Mouse (Mus musculus) kidney, embryonic 16.5 days (tissue): ENCODE data around the gene Ppp1r1b. TPM values are rescaled to one million over a fixed set of nuclear protein-coding genes. Genes with fewer than 3 reads are reported as not detected.

Experiments used
- ATAC-seq: fragments of 200-750 bp; cut with Nextera tagmentation; 2 replicates; pipeline ENCODE4 v1.8.0; 2017; ENCODE audit warnings: moderate TSS enrichment; ENCODE audit not compliant: low FRiP score, low TSS enrichment
- H3K27ac ChIP-seq: fragments of 300-500 bp; sonication (generic); 2 replicates; pipeline ENCODE4 v1.5.1; 2014; ENCODE audit warnings: low read length
- H3K27me3 ChIP-seq: fragments of 300-500 bp; sonication (generic); 2 replicates; pipeline ENCODE4 v1.6.1; 2014; ENCODE audit warnings: low read length, control low read depth, mixed read lengths; ENCODE audit not compliant: insufficient read depth
- H3K36me3 ChIP-seq: fragments of 300-500 bp; sonication (generic); 2 replicates; pipeline ENCODE4 v1.6.1; 2014; ENCODE audit warnings: low read length, control low read depth, mixed read lengths; ENCODE audit not compliant: insufficient read depth
- H3K4me1 ChIP-seq: fragments of 300-500 bp; sonication (generic); 2 replicates; pipeline ENCODE4 v1.6.1; 2014; ENCODE audit warnings: low read length, control low read depth, mixed read lengths; ENCODE audit not compliant: insufficient read depth
- H3K4me2 ChIP-seq: fragments of 300-500 bp; sonication (generic); replicated peaks from 2 replicates; pipeline ENCODE4 v1.6.1; 2014; ENCODE audit warnings: low read depth, low read length
- H3K4me3 ChIP-seq: fragments of 300-500 bp; sonication (generic); 2 replicates; pipeline ENCODE4 v1.5.1; 2014; ENCODE audit warnings: mild to moderate bottlenecking, low read length
- H3K9ac ChIP-seq: fragments of 300-500 bp; sonication (generic); replicated peaks from 2 replicates; pipeline ENCODE4 v1.6.1; 2014; ENCODE audit warnings: low read length
- H3K9me3 ChIP-seq: fragments of 300-500 bp; sonication (generic); 2 replicates; pipeline ENCODE4 v1.6.1; 2016; ENCODE audit warnings: low read length, control low read depth
- WGBS: fragments of 180-500 bp; shearing (Covaris S2); extraction: QIAGEN DNeasy Blood & Tissue Kit; methylation state at CpG from one replicate; pipeline ENCODE4 v1.1.7; 2014; 5-methylcytosine and 5-hydroxymethylcytosine counted together
- polyA plus RNA-seq: library from polyadenylated mRNA; unstranded; fragments of >200 nt; fragmentation: Nextera tagmentation; extraction: Ambion mirVana; gene quantifications from 2 replicates; pipeline ENCODE4 v1.2.1, GENCODE M21; 2015

Ppp1r1b gene
- polyA plus RNA-seq, 1 experiment from 2014 or later, result 5.8 TPM

- Histone ChIP-seq H3K9me3 (no peaks in the 10 kb centered on the region), H3K36me3 (no peaks in the 10 kb centered on the region), H3K9ac (peak overlapping the region; percentile 79), H3K4me3 (peak overlapping the region; percentile 80), H3K27ac (peak overlapping the region; percentile 91), H3K4me1 (peaks cover 59% of the 10 kb centered on the region), H3K4me2 (peak overlapping the region; percentile 78), H3K27me3 (0 out of 2 replicates have a peak, but pooled peaks cover 3% of the 10 kb centered on the region)
- peak; percentile 37 for ATAC-seq
- 4% methylated on average over 13 of the region's 13 CpGs for WGBS
Measured at GRCm38 (mm10) chr11:98357396-98358160, 9.4 kb downstream of the Ppp1r1b start.

- H3K27me3 ChIP-seq, result no peaks in the 10 kb centered on the region
- no peaks in the 10 kb centered on the region for H3K9me3 ChIP-seq
- peak within 1 kb of the TSS; percentile 80 for H3K4me3 ChIP-seq
- peak within 1 kb of the TSS; percentile 91 for H3K27ac ChIP-seq
- H3K4me2 ChIP-seq, result peak within 1 kb of the TSS; percentile 78
- peaks cover 59% of the 10 kb centered on the region for H3K4me1 ChIP-seq
- ATAC-seq, result peak; percentile 87
- peak within 1 kb of the TSS; percentile 79 for H3K9ac ChIP-seq
- H3K36me3 ChIP-seq, result no peaks in the 10 kb centered on the region
- WGBS, result under 1% methylated on average over 60 of the region's 60 CpGs
Measured at GRCm38 (mm10) chr11:98358161-98359083, 10.2 kb downstream of the Ppp1r1b start, which contains the start of gene Stard3. TSS of gene Stard3 (plus strand) at chr11:98358368.

GRCm38 (mm10) chr11:98360866-98361521 is 12.8 kb downstream of the Ppp1r1b start:
- 41% methylated on average over 9 of the region's 9 CpGs for WGBS
- no peaks in the 10 kb centered on the region for H3K36me3 ChIP-seq
- H3K4me2 ChIP-seq, result peak overlapping the region; percentile 20; the same call in 1 of the 2 replicates
- H3K9ac ChIP-seq, result peak overlapping the region; percentile 31
- H3K27me3 ChIP-seq, result no peaks in the 10 kb centered on the region
- no peak for ATAC-seq
- H3K4me1 ChIP-seq, result peaks cover 49% of the 10 kb centered on the region
- H3K27ac ChIP-seq, result peak overlapping the region; percentile 62
- no peaks in the 10 kb centered on the region for H3K9me3 ChIP-seq
- H3K4me3 ChIP-seq, result no peak overlapping the region

GRCm38 (mm10) chr11:98363817-98364216 is 15.6 kb downstream of the Ppp1r1b start:
- ATAC-seq, result no peak
- WGBS, result 80% methylated on average over 5 of the region's 5 CpGs
- peaks cover 33% of the 10 kb centered on the region for H3K4me1 ChIP-seq
- H3K9me3 ChIP-seq, result no peaks in the 10 kb centered on the region
- no peaks in the 10 kb centered on the region for H3K27me3 ChIP-seq
- H3K9ac ChIP-seq, result no peak overlapping the region
- H3K4me3 ChIP-seq, result no peak overlapping the region
- H3K27ac ChIP-seq, result no peak overlapping the region
- H3K36me3 ChIP-seq, result no peaks in the 10 kb centered on the region
- no peak overlapping the region for H3K4me2 ChIP-seq

GRCm38 (mm10) chr11:98364410-98364809 is 16.2 kb downstream of the Ppp1r1b start:
- WGBS, result 96% methylated on average over 5 of the region's 5 CpGs
- no peak for ATAC-seq
- H3K9ac ChIP-seq, result no peak overlapping the region

GRCm38 (mm10) chr11:98366290-98366689 is 18.1 kb downstream of the Ppp1r1b start:
- no peak overlapping the region for H3K27ac ChIP-seq
- 72% methylated on average over 10 of the region's 10 CpGs for WGBS
- ATAC-seq, result no peak
- H3K9ac ChIP-seq, result no peak overlapping the region
- no peaks in the 10 kb centered on the region for H3K36me3 ChIP-seq
- H3K9me3 ChIP-seq, result no peaks in the 10 kb centered on the region
- peaks cover 12% of the 10 kb centered on the region for H3K4me1 ChIP-seq
- no peak overlapping the region for H3K4me2 ChIP-seq
- H3K27me3 ChIP-seq, result no peaks in the 10 kb centered on the region
- H3K4me3 ChIP-seq, result no peak overlapping the region

More at GRCm38 (mm10) chr11:98364410-98364809, 16.2 kb downstream of the Ppp1r1b start:
- Histone ChIP-seq H3K9me3 (no peaks in the 10 kb centered on the region), H3K36me3 (no peaks in the 10 kb centered on the region), H3K4me2 (no peak overlapping the region), H3K27me3 (no peaks in the 10 kb centered on the region), H3K27ac (no peak overlapping the region), H3K4me3 (no peak overlapping the region), H3K4me1 (peaks cover 28% of the 10 kb centered on the region)

GRCm38 (mm10) chr11:98367171-98367862 is 19.1 kb downstream of the Ppp1r1b start:
- 68% methylated on average over 10 of the region's 10 CpGs for WGBS
- Histone ChIP-seq H3K36me3 (no peaks in the 10 kb centered on the region), H3K4me1 (peaks cover 5% of the 10 kb centered on the region; the same call in 1 of the 2 replicates), H3K9me3 (no peaks in the 10 kb centered on the region), H3K4me2 (no peak overlapping the region), H3K9ac (no peak overlapping the region), H3K27me3 (no peaks in the 10 kb centered on the region), H3K4me3 (no peak overlapping the region), H3K27ac (no peak overlapping the region)
- no peak for ATAC-seq

- ATAC-seq, result no peak
- no peaks in the 10 kb centered on the region for H3K36me3 ChIP-seq
- H3K4me2 ChIP-seq, result no peak overlapping the region
- H3K27ac ChIP-seq, result no peak overlapping the region
- no peak overlapping the region for H3K4me3 ChIP-seq
- no peaks in the 10 kb centered on the region for H3K27me3 ChIP-seq
- WGBS, result 74% methylated on average over 7 of the region's 7 CpGs
- H3K4me1 ChIP-seq, result 0 out of 2 replicates have a peak, but pooled peaks cover 3% of the 10 kb centered on the region
- no peak overlapping the region for H3K9ac ChIP-seq
- H3K9me3 ChIP-seq, result no peaks in the 10 kb centered on the region
Measured at GRCm38 (mm10) chr11:98367863-98368186, 19.6 kb downstream of the Ppp1r1b start.

GRCm38 (mm10) chr11:98369337-98369736 is 21.1 kb downstream of the Ppp1r1b start:
- Histone ChIP-seq H3K4me1 (0 out of 2 replicates have a peak, but pooled peaks cover 3% of the 10 kb centered on the region), H3K4me2 (no peak overlapping the region), H3K9me3 (no peaks in the 10 kb centered on the region), H3K27me3 (no peaks in the 10 kb centered on the region), H3K27ac (no peak overlapping the region), H3K36me3 (no peaks in the 10 kb centered on the region), H3K9ac (no peak overlapping the region), H3K4me3 (no peak overlapping the region)
- 83% methylated on average over 6 of the region's 6 CpGs for WGBS
- no peak for ATAC-seq
